Mouse (Mus musculus) embryonic fibroblast, embryonic 13.5 days (primary cell): ENCODE results near the gene Gm38431.

Experiments used
- CTCF ChIP-seq: IDR thresholded peaks from 2 replicates; pipeline ENCODE4 v1.5.1; 2011; ENCODE audit warnings: mild to moderate bottlenecking, control low read depth, low read length, moderate library complexity, borderline replicate concordance; ENCODE audit not compliant: insufficient read depth
- POLR2A ChIP-seq: IDR thresholded peaks from 2 replicates; pipeline ENCODE4 v1.6.1; 2011; ENCODE audit warnings: low read depth, mild to moderate bottlenecking, control low read depth, low read length, moderate library complexity

DNA sequence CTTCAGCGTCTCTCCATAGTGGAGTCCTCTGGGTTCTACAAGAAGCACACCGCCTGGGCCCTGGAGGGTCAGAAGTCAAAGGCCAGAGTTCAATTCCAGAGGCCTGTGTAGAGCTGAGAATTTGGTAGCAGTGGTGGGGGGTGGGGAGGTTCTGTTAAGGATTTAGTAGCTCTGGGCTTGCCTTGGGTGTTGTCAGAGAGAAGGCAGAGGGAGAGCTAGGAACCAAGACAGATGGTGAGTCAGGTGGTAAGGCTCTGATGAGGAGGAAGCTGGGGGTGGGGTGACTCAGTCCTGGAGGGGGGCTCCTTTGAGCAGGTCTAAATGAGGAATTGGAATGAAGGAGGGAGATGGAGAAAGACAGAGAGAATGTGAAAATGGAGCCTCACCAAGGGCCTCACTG lies 28.9 kb downstream of the Gm38431 start:
- TF ChIP-seq CTCF (no peak), POLR2A (no peak)
